Mouse (Mus musculus): ENCODE measurements around the gene Hoxd8. TPM values are rescaled to one million over a fixed set of nuclear protein-coding genes. Genes with fewer than 3 reads are reported as not detected.

Gene Hoxd8
- polyA plus RNA-seq (2012; rRNA removed; ENCODE audit: low replicate concordance): 12.1 and 14.3 TPM in 2 replicates

GRCm38 (mm10) chr2:74704393-74704998 lies at the start of gene Hoxd8:
Hoxd8 (plus strand) TSS chr2:74704615.

GRCm38 (mm10) chr2:74659507-74660005 lies 44.9 kb upstream of the Hoxd8 start, which contains the start of gene Evx2:
Evx2 (minus strand) TSS chr2:74659557.

GRCm38 (mm10) chr2:74667842-74668357 lies 36.5 kb upstream of the Hoxd8 start, which contains the start of gene Hoxd13:
Hoxd13 (plus strand) TSS chr2:74668310.

GRCm38 (mm10) chr2:74674881-74675665 lies 29.3 kb upstream of the Hoxd8 start, which contains the start of gene Hoxd12:
Hoxd12 (plus strand) TSS chr2:74675013.

GRCm38 (mm10) chr2:74678891-74679595 lies 25.4 kb upstream of the Hoxd8 start, which contains the start of gene Hoxd11:
Hoxd11 (plus strand) TSS chr2:74679557.

GRCm38 (mm10) chr2:74691022-74691951 lies 13.1 kb upstream of the Hoxd8 start, which contains the start of gene Hoxd10:
Hoxd10 (plus strand) TSS chr2:74691924.

GRCm38 (mm10) chr2:74697567-74698121 lies 6.8 kb upstream of the Hoxd8 start, which contains the start of gene Hoxd9:
Hoxd9 (plus strand) TSS chr2:74697727.

GRCm38 (mm10) chr2:74711721-74712621 lies 7.6 kb downstream of the Hoxd8 start, which contains the start of the genes Hoxd3 and Hoxd4:
Hoxd3 (plus strand) TSS chr2:74711927.
Hoxd4 (plus strand) TSS chr2:74711929.

GRCm38 (mm10) chr2:74726551-74726950 lies 22.1 kb downstream of the Hoxd8 start, which contains the start of gene Gm28230:
Gm28230 (plus strand) TSS chr2:74726728.

Other genes with a start within 250 kb of the Hoxd8 start
- gene Lnpk, start 125.2 kb upstream of the Hoxd8 start, polyA plus RNA-seq (2012; rRNA removed; ENCODE audit: low replicate concordance): 4.4 and 8.6 TPM in 2 replicates
- not detected in 2 replicates for gene Evx2, start 45.1 kb upstream of the Hoxd8 start, polyA plus RNA-seq (2012; rRNA removed; ENCODE audit: low replicate concordance)
- gene Hoxd13, start 36.3 kb upstream of the Hoxd8 start, polyA plus RNA-seq (2012; rRNA removed; ENCODE audit: low replicate concordance): not detected in 2 replicates
- gene Hoxd12, start 29.6 kb upstream of the Hoxd8 start, polyA plus RNA-seq (2012; rRNA removed; ENCODE audit: low replicate concordance): not detected in 2 replicates
- gene Hoxd11, start 25.1 kb upstream of the Hoxd8 start, polyA plus RNA-seq (2012; rRNA removed; ENCODE audit: low replicate concordance): not detected in 2 replicates
- 0.22 and 0.79 TPM in 2 replicates for gene Hoxd10, start 12.7 kb upstream of the Hoxd8 start, polyA plus RNA-seq (2012; rRNA removed; ENCODE audit: low replicate concordance)
- gene Hoxd9, start 6.9 kb upstream of the Hoxd8 start, polyA plus RNA-seq (2012; rRNA removed; ENCODE audit: low replicate concordance): 4.1 and 8.7 TPM in 2 replicates
- gene Hoxd3, start 7.3 kb downstream of the Hoxd8 start, polyA plus RNA-seq (2012; rRNA removed; ENCODE audit: low replicate concordance): 4.1 and 4.8 TPM in 2 replicates
- gene Hoxd4, start 7.3 kb downstream of the Hoxd8 start, polyA plus RNA-seq (2012; rRNA removed; ENCODE audit: low replicate concordance): 8.3 and 29.3 TPM in 2 replicates
- 1.6 and 2.1 TPM in 2 replicates for gene Gm28230, start 22.1 kb downstream of the Hoxd8 start, polyA plus RNA-seq (2012; rRNA removed; ENCODE audit: low replicate concordance)
- not detected in 2 replicates for gene Hoxd1, start 58.4 kb downstream of the Hoxd8 start, polyA plus RNA-seq (2012; rRNA removed; ENCODE audit: low replicate concordance)
- 42.8 and 49.0 TPM in 2 replicates for gene Mtx2, start 121.2 kb downstream of the Hoxd8 start, polyA plus RNA-seq (2012; rRNA removed; ENCODE audit: low replicate concordance)